Mouse (Mus musculus) C2C12 (cell line): ENCODE data around the gene Tbc1d22a.

Experiments
- CEBPB ChIP-seq: IDR thresholded peaks from one replicate; pipeline ENCODE4 v1.6.1; 2011; ENCODE audit warnings: low read depth, mild to moderate bottlenecking, control low read depth, moderate library complexity
- CTCF ChIP-seq: IDR thresholded peaks from one replicate; pipeline ENCODE4 v1.5.1; 2011; ENCODE audit not compliant: control insufficient read depth, insufficient read depth, insufficient read length
- FOSL1 ChIP-seq: IDR thresholded peaks from one replicate; pipeline ENCODE4 v1.8.0; 2011; ENCODE audit warnings: mild to moderate bottlenecking, low read length; ENCODE audit not compliant: poor library complexity, insufficient read depth, severe bottlenecking
- MAX ChIP-seq: IDR thresholded peaks from one replicate; pipeline ENCODE4 v1.6.1; 2011; ENCODE audit warnings: mild to moderate bottlenecking, control low read depth
- MYOD1 ChIP-seq: IDR thresholded peaks from one replicate; pipeline ENCODE4 v1.6.1; 2011; ENCODE audit warnings: low read depth; ENCODE audit not compliant: control insufficient read depth, insufficient read length
- MYOG ChIP-seq: IDR thresholded peaks from one replicate; pipeline ENCODE4 v1.6.1; 2011; ENCODE audit not compliant: control insufficient read depth, insufficient read length; ENCODE audit errors: extremely low read depth
- USF1 ChIP-seq: IDR thresholded peaks from one replicate; pipeline ENCODE4 v1.6.1; 2011; ENCODE audit warnings: low read depth, mild to moderate bottlenecking, control low read depth, moderate library complexity

GRCm38 (mm10) chr15:86252684-86253083, 38.4 kb downstream of the Tbc1d22a start:
- no peak for TF ChIP-seq CTCF
- TF ChIP-seq CEBPB: no peak
- TF ChIP-seq USF1: no peak
- no peak for TF ChIP-seq MAX
- no peak for TF ChIP-seq FOSL1
- TF ChIP-seq MYOD1: no peak
- TF ChIP-seq MYOG: no peak
